Mouse (Mus musculus): ENCODE data around the gene 1700016K19Rik.
"Not testable (repeated sequence)": the region's sequence is repeated elsewhere in the genome, so short reads cannot be mapped to it uniquely, and the experiment has no call there.

DNA sequence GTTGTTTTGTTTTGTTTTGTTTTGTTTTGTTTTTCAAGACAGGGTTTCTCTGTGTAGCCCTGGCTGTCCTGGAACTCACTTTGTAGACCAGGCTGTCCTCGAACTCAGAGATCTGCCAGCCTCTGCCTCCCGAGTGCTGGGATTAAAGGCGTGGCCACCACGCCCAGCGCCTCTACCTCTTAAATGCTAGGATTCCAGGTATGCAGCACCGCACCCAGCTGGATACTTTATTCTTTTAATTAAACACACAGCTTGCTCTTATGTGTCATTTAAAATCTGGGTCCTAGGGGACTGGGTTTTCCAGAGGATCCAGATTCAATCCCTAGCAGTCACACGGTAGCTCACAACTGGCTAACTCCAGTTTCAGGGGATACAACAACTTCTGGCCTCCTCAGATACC lies 4.6 kb downstream of the 1700016K19Rik start:
- TF ChIP-seq EP300, POLR2A (IDR thresholded peaks at IDR 0.05; ENCODE audit: insufficient read depth, low read depth, low read length): not testable (repeated sequence)

Data from heart, adult 2 months (tissue).